Mouse (Mus musculus) ES-Bruce4 (cell line): Measurements from ENCODE around the gene Ccl5.

Source experiments
- CTCF ChIP-seq: IDR thresholded peaks from one replicate; pipeline ENCODE4 v1.8.1; 2011; ENCODE audit warnings: low read depth, low read length
- POLR2A ChIP-seq: IDR thresholded peaks from one replicate; pipeline ENCODE4 v1.8.1; 2011; ENCODE audit warnings: low read length; ENCODE audit not compliant: insufficient read depth

DNA sequence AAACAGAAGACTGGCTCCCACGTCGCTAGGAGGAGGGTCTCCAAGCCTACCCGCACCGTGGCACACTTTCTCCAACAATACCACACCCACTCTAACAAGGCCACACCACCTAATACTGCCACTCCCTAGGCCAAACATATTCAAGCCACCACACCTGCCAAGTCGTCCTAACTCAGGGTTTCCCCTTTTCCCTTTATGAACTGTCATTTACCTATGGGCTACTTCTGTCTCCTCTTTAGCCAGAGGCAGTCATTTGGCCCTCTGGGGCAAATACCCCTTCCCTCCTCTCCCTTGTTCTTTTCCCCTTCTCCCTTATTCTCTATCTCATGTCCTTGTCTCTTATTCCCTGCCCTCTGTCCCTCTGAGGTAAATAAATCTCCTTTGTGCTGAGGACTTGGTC lies 21.4 kb upstream of the Ccl5 start:
- TF ChIP-seq CTCF (no peak), POLR2A (no peak)
